Mouse (Mus musculus): Measurements from ENCODE around the gene Cped1. TPM values are rescaled to one million over a fixed set of nuclear protein-coding genes. Genes with fewer than 3 reads are reported as not detected.

Gene Cped1
- polyA plus RNA-seq, 1 experiment from 2014 or later = 10.1 TPM

DNA sequence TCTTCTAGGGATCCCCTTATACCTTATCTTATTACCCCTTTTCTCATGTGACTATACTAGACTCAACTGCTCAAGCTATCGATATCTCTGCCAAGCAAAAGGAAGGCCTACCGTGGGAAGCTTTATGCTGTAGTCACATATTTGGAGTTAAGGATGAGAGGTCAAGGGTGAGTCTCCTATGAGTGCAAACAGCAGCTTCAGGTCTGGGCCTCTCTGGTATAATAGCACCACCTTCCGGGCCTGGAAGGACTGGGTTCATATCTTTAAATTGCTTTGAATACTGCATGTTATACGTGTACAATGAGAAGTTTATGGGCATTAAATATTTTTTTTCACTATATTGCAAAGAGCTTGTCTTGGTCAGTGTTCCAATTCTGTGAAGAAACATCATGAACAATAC, 87.0 kb downstream of the Cped1 start:
- Histone ChIP-seq H3K27me3 (ENCODE audit: control insufficient read depth, insufficient read depth, low read length) (no peaks in the 10 kb centered on the region), H3K9me3 (ENCODE audit: control insufficient read depth, low read length) (no peaks in the 10 kb centered on the region), H3K4me2 (ENCODE audit: low read depth) (no peak overlapping the region), H3K4me1 (ENCODE audit: control insufficient read depth, insufficient read depth, low read length) (no peaks in the 10 kb centered on the region), H3K4me3 (ENCODE audit: low read depth, low read length) (no peak overlapping the region), H3K36me3 (ENCODE audit: control insufficient read depth, insufficient read depth, low read length) (no peaks in the 10 kb centered on the region), H3K27ac (ENCODE audit: low read depth, low read length) (no peak overlapping the region), H3K9ac (ENCODE audit: low read length) (no peak overlapping the region)
- ATAC-seq (ENCODE audit: insufficient read depth, low FRiP score, low TSS enrichment) = no peak
- whole genome bisulfite sequencing = 80% methylated on average over 4 of the region's 4 CpGs
- no peak for DNase-seq (ENCODE audit: low spot score)

- no peak for ATAC-seq (ENCODE audit: insufficient read depth, low FRiP score, low TSS enrichment)
- H3K4me2 ChIP-seq (ENCODE audit: low read depth) = no peak overlapping the region
- H3K27ac ChIP-seq (ENCODE audit: low read depth, low read length) = no peak overlapping the region
- no peaks in the 10 kb centered on the region for H3K9me3 ChIP-seq (ENCODE audit: control insufficient read depth, low read length)
- no peaks in the 10 kb centered on the region for H3K4me1 ChIP-seq (ENCODE audit: control insufficient read depth, insufficient read depth, low read length)
- H3K36me3 ChIP-seq (ENCODE audit: control insufficient read depth, insufficient read depth, low read length) = no peaks in the 10 kb centered on the region
- no peak for DNase-seq (ENCODE audit: low spot score)
- no peaks in the 10 kb centered on the region for H3K27me3 ChIP-seq (ENCODE audit: control insufficient read depth, insufficient read depth, low read length)
- no peak overlapping the region for H3K9ac ChIP-seq (ENCODE audit: low read length)
- H3K4me3 ChIP-seq (ENCODE audit: low read depth, low read length) = no peak overlapping the region
- 88% methylated on average over 5 of the region's 5 CpGs for WGBS
Measured at GRCm38 (mm10) chr6:22074232-22075083, 88.7 kb downstream of the Cped1 start.

- H3K4me1 ChIP-seq (ENCODE audit: control insufficient read depth, insufficient read depth, low read length) = no peaks in the 10 kb centered on the region
- no peak for ATAC-seq (ENCODE audit: insufficient read depth, low FRiP score, low TSS enrichment)
- DNase-seq (ENCODE audit: low spot score) = no peak
- H3K9ac ChIP-seq (ENCODE audit: low read length) = no peak overlapping the region
- H3K4me3 ChIP-seq (ENCODE audit: low read depth, low read length) = no peak overlapping the region
- H3K27me3 ChIP-seq (ENCODE audit: control insufficient read depth, insufficient read depth, low read length) = no peaks in the 10 kb centered on the region
- 83% methylated on average over 7 of the region's 7 CpGs for WGBS
- H3K9me3 ChIP-seq (ENCODE audit: control insufficient read depth, low read length) = no peaks in the 10 kb centered on the region
- H3K4me2 ChIP-seq (ENCODE audit: low read depth) = no peak overlapping the region
- no peak overlapping the region for H3K27ac ChIP-seq (ENCODE audit: low read depth, low read length)
- H3K36me3 ChIP-seq (ENCODE audit: control insufficient read depth, insufficient read depth, low read length) = no peaks in the 10 kb centered on the region
Measured at GRCm38 (mm10) chr6:22078686-22079264, 93.1 kb downstream of the Cped1 start.

- Histone ChIP-seq H3K27ac (ENCODE audit: low read depth, low read length) (no peak overlapping the region), H3K4me1 (ENCODE audit: control insufficient read depth, insufficient read depth, low read length) (no peaks in the 10 kb centered on the region), H3K9me3 (ENCODE audit: control insufficient read depth, low read length) (no peaks in the 10 kb centered on the region), H3K36me3 (ENCODE audit: control insufficient read depth, insufficient read depth, low read length) (no peaks in the 10 kb centered on the region), H3K4me2 (ENCODE audit: low read depth) (no peak overlapping the region), H3K27me3 (ENCODE audit: control insufficient read depth, insufficient read depth, low read length) (no peaks in the 10 kb centered on the region), H3K9ac (ENCODE audit: low read length) (no peak overlapping the region), H3K4me3 (ENCODE audit: low read depth, low read length) (no peak overlapping the region)
- DNase-seq (ENCODE audit: low spot score) (no peak), ATAC-seq (ENCODE audit: insufficient read depth, low FRiP score, low TSS enrichment) (no peak)
- 82% methylated on average over 5 of the region's 5 CpGs for WGBS
Measured at GRCm38 (mm10) chr6:22086056-22086455, 100.3 kb downstream of the Cped1 start.

DNA sequence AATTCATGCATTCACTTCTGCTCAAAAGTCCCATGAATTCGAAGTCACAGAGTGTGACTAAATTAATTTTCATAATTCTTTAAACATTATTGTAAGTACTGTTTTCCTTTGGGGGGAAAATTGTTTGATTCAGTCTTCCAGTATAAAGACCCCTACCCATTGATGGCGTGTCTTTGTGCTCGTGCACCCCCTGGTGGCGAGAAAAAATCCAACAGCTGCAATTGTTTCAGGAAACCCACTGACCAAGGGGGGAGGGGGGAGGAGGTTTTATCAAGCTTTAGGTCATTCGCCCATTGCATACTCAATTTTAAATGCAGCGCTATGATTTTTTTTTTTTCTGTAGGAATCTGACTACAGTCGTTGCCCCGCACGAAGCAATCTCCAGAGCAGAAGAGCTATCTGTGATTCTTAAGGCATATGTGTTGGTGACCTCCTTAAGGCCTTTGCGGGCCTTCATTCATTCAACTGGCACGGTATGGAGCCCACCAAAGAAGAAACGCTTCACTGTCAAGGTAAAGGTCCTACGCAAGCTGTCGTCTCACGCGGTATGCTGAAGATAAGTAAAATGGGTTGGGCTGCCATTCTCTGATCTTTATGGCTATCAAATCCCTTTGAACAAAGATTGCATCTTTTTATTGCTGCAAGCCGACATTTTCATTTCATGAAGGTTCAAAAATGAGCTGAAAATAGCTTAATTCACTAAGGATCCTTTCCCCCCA, 102.8 kb downstream of the Cped1 start:
- no peaks in the 10 kb centered on the region for H3K27me3 ChIP-seq (ENCODE audit: control insufficient read depth, insufficient read depth, low read length)
- DNase-seq (ENCODE audit: low spot score) = peak; percentile 76
- WGBS = 56% methylated on average over 17 of the region's 17 CpGs
- H3K4me1 ChIP-seq (ENCODE audit: control insufficient read depth, insufficient read depth, low read length) = no peaks in the 10 kb centered on the region
- no peak for ATAC-seq (ENCODE audit: insufficient read depth, low FRiP score, low TSS enrichment)
- H3K36me3 ChIP-seq (ENCODE audit: control insufficient read depth, insufficient read depth, low read length) = no peaks in the 10 kb centered on the region
- no peak overlapping the region for H3K4me3 ChIP-seq (ENCODE audit: low read depth, low read length)
- no peak overlapping the region for H3K4me2 ChIP-seq (ENCODE audit: low read depth)
- no peaks in the 10 kb centered on the region for H3K9me3 ChIP-seq (ENCODE audit: control insufficient read depth, low read length)
- H3K27ac ChIP-seq (ENCODE audit: low read depth, low read length) = no peak overlapping the region
- no peak overlapping the region for H3K9ac ChIP-seq (ENCODE audit: low read length)

- Histone ChIP-seq H3K4me1 (ENCODE audit: control insufficient read depth, insufficient read depth, low read length) (no peaks in the 10 kb centered on the region), H3K36me3 (ENCODE audit: control insufficient read depth, insufficient read depth, low read length) (no peaks in the 10 kb centered on the region), H3K27me3 (ENCODE audit: control insufficient read depth, insufficient read depth, low read length) (no peaks in the 10 kb centered on the region), H3K27ac (ENCODE audit: low read depth, low read length) (no peak overlapping the region), H3K4me2 (ENCODE audit: low read depth) (no peak overlapping the region), H3K9ac (ENCODE audit: low read length) (no peak overlapping the region), H3K9me3 (ENCODE audit: control insufficient read depth, low read length) (no peaks in the 10 kb centered on the region), H3K4me3 (ENCODE audit: low read depth, low read length) (no peak overlapping the region)
- DNase-seq (ENCODE audit: low spot score) (no peak), ATAC-seq (ENCODE audit: insufficient read depth, low FRiP score, low TSS enrichment) (no peak)
- WGBS = 89% methylated on average over 5 of the region's 5 CpGs
Measured at GRCm38 (mm10) chr6:22091773-22092172, 106.1 kb downstream of the Cped1 start.

DNA sequence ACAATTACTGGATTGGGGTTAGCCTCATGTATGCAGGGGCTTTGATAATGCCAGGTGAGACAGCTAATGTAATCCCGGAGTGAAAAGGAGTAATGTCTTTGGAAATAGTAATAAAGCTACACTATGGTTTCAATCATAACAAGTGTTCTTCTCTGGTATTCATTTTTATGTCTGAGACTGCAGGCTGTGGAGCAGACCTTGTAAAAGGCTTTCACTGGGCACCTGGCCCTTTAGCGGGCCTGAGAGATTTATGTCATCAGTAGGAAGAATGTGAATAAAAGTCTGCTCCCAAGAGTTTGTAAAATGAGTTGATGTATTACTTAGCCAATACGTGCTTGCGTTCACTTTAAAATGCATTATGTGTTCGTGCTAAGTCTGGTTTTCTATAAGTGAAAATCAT, 108.1 kb downstream of the Cped1 start:
- Histone ChIP-seq H3K4me2 (ENCODE audit: low read depth) (no peak overlapping the region), H3K4me1 (ENCODE audit: control insufficient read depth, insufficient read depth, low read length) (no peaks in the 10 kb centered on the region), H3K27ac (ENCODE audit: low read depth, low read length) (no peak overlapping the region), H3K4me3 (ENCODE audit: low read depth, low read length) (no peak overlapping the region), H3K9me3 (ENCODE audit: control insufficient read depth, low read length) (no peaks in the 10 kb centered on the region), H3K9ac (ENCODE audit: low read length) (no peak overlapping the region), H3K27me3 (ENCODE audit: control insufficient read depth, insufficient read depth, low read length) (no peaks in the 10 kb centered on the region), H3K36me3 (ENCODE audit: control insufficient read depth, insufficient read depth, low read length) (no peaks in the 10 kb centered on the region)
- no peak for ATAC-seq (ENCODE audit: insufficient read depth, low FRiP score, low TSS enrichment)
- no peak for DNase-seq (ENCODE audit: low spot score)
- 90% methylated on average over 5 of the region's 5 CpGs for WGBS

DNA sequence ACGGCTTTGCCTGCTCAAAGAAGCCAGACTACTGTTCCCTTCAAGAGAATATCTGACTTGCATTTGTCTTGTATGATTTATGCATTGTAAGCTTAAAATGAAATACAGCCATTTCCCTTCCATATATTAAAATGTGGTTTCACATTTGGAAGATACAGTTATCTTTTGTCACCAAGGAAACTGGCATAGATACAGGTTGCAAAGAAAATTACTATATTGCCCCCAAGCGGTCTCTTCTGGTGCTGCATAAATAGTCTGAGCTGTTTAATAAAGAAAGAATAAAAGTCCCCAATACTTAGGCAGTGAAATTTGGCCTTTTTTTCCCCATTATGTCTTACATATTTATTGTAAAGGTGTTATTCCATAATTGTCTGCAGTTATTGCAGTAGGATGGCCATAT, 112.0 kb downstream of the Cped1 start:
- ATAC-seq (ENCODE audit: insufficient read depth, low FRiP score, low TSS enrichment) (no peak), DNase-seq (ENCODE audit: low spot score) (no peak)
- no peaks in the 10 kb centered on the region for H3K36me3 ChIP-seq (ENCODE audit: control insufficient read depth, insufficient read depth, low read length)
- no peak overlapping the region for H3K27ac ChIP-seq (ENCODE audit: low read depth, low read length)
- WGBS = 49% methylated on average over 2 of the region's 2 CpGs
- no peak overlapping the region for H3K9ac ChIP-seq (ENCODE audit: low read length)
- H3K4me2 ChIP-seq (ENCODE audit: low read depth) = no peak overlapping the region
- no peaks in the 10 kb centered on the region for H3K9me3 ChIP-seq (ENCODE audit: control insufficient read depth, low read length)
- no peak overlapping the region for H3K4me3 ChIP-seq (ENCODE audit: low read depth, low read length)
- H3K4me1 ChIP-seq (ENCODE audit: control insufficient read depth, insufficient read depth, low read length) = no peaks in the 10 kb centered on the region
- H3K27me3 ChIP-seq (ENCODE audit: control insufficient read depth, insufficient read depth, low read length) = no peaks in the 10 kb centered on the region
